Mouse (Mus musculus) neural tube, embryonic 14.5 days (tissue): ENCODE results near the gene Mad2l2. TPM values are rescaled to one million over a fixed set of nuclear protein-coding genes. Genes with fewer than 3 reads are reported as not detected.
A peak's percentile ranks its signal among the peaks of the same experiment; 100 is the strongest.

Experiments used
- ATAC-seq: fragments of 200-750 bp; cut with Nextera tagmentation; 2 replicates; pipeline ENCODE4 v1.8.0; 2017; ENCODE audit warnings: low read depth, mild to moderate bottlenecking, moderate TSS enrichment, moderate library complexity
- H3K27ac ChIP-seq: fragments of 300-500 bp; sonication (generic); 2 replicates; pipeline ENCODE4 v1.5.1; 2014; ENCODE audit warnings: low read depth, mild to moderate bottlenecking, control low read depth, low read length, moderate library complexity, mixed read lengths
- H3K27me3 ChIP-seq: fragments of 300-500 bp; sonication (generic); 2 replicates; pipeline ENCODE4 v1.6.1; 2014; ENCODE audit warnings: low read length; ENCODE audit not compliant: control insufficient read depth, insufficient read depth
- H3K36me3 ChIP-seq: fragments of 300-500 bp; sonication (generic); 2 replicates; pipeline ENCODE4 v1.6.1; 2014; ENCODE audit warnings: low read length, mixed read lengths; ENCODE audit not compliant: control insufficient read depth, insufficient read depth
- H3K4me1 ChIP-seq: fragments of 300-500 bp; sonication (generic); 2 replicates; pipeline ENCODE4 v1.6.1; 2014; ENCODE audit warnings: low read length; ENCODE audit not compliant: control insufficient read depth, insufficient read depth
- H3K4me2 ChIP-seq: fragments of 300-500 bp; sonication (generic); 2 replicates; pipeline ENCODE4 v1.6.1; 2014; ENCODE audit warnings: mild to moderate bottlenecking, low read depth, low read length, control low read depth
- H3K4me3 ChIP-seq: fragments of 300-500 bp; sonication (generic); 2 replicates; pipeline ENCODE4 v1.5.1; 2014; ENCODE audit warnings: low read depth, low read length, control low read depth, mixed read lengths
- H3K9ac ChIP-seq: fragments of 300-500 bp; sonication (generic); replicated peaks from 2 replicates; pipeline ENCODE4 v1.6.1; 2014; ENCODE audit warnings: low read depth, mild to moderate bottlenecking, control low read depth, low read length, mixed read lengths
- H3K9me3 ChIP-seq: fragments of 300-500 bp; sonication (generic); 2 replicates; pipeline ENCODE4 v1.6.1; 2016; ENCODE audit warnings: low read length; ENCODE audit not compliant: control insufficient read depth
- WGBS: fragments of 180-500 bp; shearing (Covaris S2); extraction: QIAGEN DNeasy Blood & Tissue Kit; methylation state at CpG from one replicate; pipeline ENCODE4 v1.1.7; 2014; 5-methylcytosine and 5-hydroxymethylcytosine counted together
- polyA plus RNA-seq: library from polyadenylated mRNA; unstranded; fragments of >200 nt; fragmentation: Nextera tagmentation; extraction: Ambion mirVana; gene quantifications from 2 replicates; pipeline ENCODE4 v1.2.1, GENCODE M21; 2014

The Mad2l2 gene
- polyA plus RNA-seq, 1 experiment from 2014 or later = 127 TPM

DNA sequence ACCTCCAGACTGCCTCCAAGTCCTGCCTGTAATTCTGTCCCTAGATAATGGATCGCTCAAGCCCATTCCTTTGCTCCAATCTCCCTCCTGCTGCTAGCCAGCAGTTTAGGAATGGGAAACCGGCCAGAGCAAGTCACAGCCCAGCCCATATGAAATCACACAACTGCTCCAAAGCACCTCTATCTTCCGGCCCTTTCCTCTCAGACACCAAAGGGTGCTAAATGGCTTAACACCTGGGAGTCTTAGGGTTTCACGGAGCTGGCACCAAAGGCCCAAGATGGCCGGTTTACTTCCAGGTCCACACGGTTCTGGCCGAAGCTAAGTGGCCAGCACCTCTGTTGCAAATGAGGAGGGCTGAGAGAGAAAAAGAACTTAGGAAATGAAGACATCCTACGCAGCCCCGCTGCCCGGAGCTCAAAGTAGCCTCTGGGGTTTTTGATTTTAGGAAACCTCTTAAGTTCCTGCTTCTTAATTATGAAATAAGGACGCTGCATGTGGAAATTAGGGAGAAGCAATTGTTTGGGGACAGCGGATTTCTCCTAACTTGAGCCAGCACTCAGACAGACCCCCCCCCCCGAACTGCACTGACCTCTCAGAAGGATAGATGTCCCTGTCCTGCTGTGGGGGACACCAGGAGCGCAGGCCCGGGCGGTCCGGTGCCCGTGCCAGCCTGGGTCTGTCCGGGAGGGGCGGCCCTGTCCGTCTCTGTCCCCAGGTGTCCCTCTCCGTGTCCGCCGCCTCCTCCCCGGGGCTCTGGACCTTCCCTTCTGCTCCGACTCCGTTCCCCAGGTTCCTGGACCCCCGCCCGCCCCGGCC lies 42.9 kb upstream of the Mad2l2 start:
- ATAC-seq = peak; percentile 61
- Histone ChIP-seq H3K27ac (no peak overlapping the region), H3K9me3 (no peaks in the 10 kb centered on the region), H3K27me3 (no peaks in the 10 kb centered on the region), H3K4me2 (peak overlapping the region; percentile 73), H3K36me3 (no peaks in the 10 kb centered on the region), H3K4me3 (peak overlapping the region; percentile 46), H3K9ac (peak overlapping the region; percentile 55), H3K4me1 (peaks cover 12% of the 10 kb centered on the region)
- WGBS = 3% methylated on average over 30 of the region's 30 CpGs

GRCm38 (mm10) chr4:148087907-148088527 lies 42.2 kb upstream of the Mad2l2 start, which contains the start of gene Agtrap:
Agtrap (minus strand) TSS chr4:148088031.
- Histone ChIP-seq H3K4me3 (peak within 1 kb of the TSS; percentile 46), H3K9ac (peak within 1 kb of the TSS; percentile 55), H3K4me2 (peak within 1 kb of the TSS; percentile 73), H3K4me1 (peaks cover 12% of the 10 kb centered on the region), H3K36me3 (no peaks in the 10 kb centered on the region), H3K9me3 (no peaks in the 10 kb centered on the region), H3K27me3 (no peaks in the 10 kb centered on the region), H3K27ac (peak within 1 kb of the TSS; percentile 40)
- ATAC-seq = peak; percentile 90
- WGBS = 5% methylated on average over 34 of the region's 34 CpGs

GRCm38 (mm10) chr4:148089166-148089565 lies 41.0 kb upstream of the Mad2l2 start:
- no peaks in the 10 kb centered on the region for H3K27me3 ChIP-seq
- ATAC-seq = no peak
- no peak overlapping the region for H3K27ac ChIP-seq
- peaks cover 12% of the 10 kb centered on the region for H3K4me1 ChIP-seq
- H3K9me3 ChIP-seq = no peaks in the 10 kb centered on the region
- no peak overlapping the region for H3K4me3 ChIP-seq
- no peak overlapping the region for H3K9ac ChIP-seq
- H3K4me2 ChIP-seq = no peak overlapping the region
- 45% methylated on average over 4 of the region's 4 CpGs for WGBS
- no peaks in the 10 kb centered on the region for H3K36me3 ChIP-seq

DNA sequence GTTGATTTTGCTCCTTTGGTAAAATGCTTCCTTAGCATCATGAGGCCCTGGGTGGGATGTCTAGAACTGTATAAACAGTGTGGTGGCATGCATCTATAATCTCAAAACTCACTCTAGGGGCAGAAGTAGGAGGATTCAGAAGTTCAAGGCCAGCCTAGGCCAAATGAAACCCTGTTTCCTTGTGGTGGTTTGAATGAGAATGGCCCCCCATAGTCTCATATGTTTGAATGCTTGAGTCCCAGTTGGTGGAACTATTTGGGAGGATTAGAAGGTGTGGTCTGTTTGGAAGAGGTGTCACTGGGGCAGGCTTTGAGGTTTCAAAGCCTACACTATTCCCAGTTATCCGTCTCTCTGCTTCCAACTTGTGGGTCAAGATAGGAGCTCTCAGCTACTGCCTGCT lies 39.0 kb upstream of the Mad2l2 start:
- Histone ChIP-seq H3K9me3 (no peaks in the 10 kb centered on the region), H3K27ac (no peak overlapping the region), H3K4me2 (no peak overlapping the region), H3K36me3 (no peaks in the 10 kb centered on the region), H3K4me1 (peaks cover 12% of the 10 kb centered on the region), H3K4me3 (no peak overlapping the region), H3K27me3 (no peaks in the 10 kb centered on the region), H3K9ac (no peak overlapping the region)
- ATAC-seq = no peak
- 86% methylated on average over 1 of the region's 1 CpGs for WGBS

GRCm38 (mm10) chr4:148092551-148093271 lies 37.5 kb upstream of the Mad2l2 start:
- Histone ChIP-seq H3K27ac (no peak overlapping the region), H3K36me3 (no peaks in the 10 kb centered on the region), H3K27me3 (no peaks in the 10 kb centered on the region), H3K4me1 (peaks cover 6% of the 10 kb centered on the region), H3K9me3 (no peaks in the 10 kb centered on the region), H3K4me3 (no peak overlapping the region), H3K9ac (no peak overlapping the region), H3K4me2 (no peak overlapping the region)
- WGBS = 94% methylated on average over 11 of the region's 11 CpGs
- no peak for ATAC-seq

DNA sequence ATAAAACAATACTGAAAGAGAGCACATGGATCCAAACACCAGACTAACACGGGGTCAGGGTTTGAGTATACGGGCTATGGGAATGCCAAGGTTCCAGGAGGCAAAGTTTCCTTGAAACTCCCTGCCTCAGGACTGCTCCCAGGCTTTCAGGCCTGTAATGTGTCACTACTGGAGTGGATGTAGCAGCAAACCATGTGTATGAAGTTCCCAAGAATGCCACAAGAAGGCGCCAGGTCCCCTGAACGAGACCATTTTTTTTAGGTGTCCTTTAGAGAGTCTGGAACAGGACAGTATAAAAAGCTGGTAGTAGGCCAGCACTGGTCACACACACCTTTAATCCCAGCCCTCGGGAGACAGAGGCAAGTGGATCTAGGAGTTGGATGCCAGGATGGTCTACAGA lies 36.0 kb upstream of the Mad2l2 start:
- WGBS = 77% methylated on average over 5 of the region's 5 CpGs
- no peaks in the 10 kb centered on the region for H3K36me3 ChIP-seq
- H3K9ac ChIP-seq = no peak overlapping the region
- H3K27me3 ChIP-seq = no peaks in the 10 kb centered on the region
- no peaks in the 10 kb centered on the region; the same call in 1 of the 2 replicates for H3K4me1 ChIP-seq
- H3K4me2 ChIP-seq = no peak overlapping the region
- no peaks in the 10 kb centered on the region for H3K9me3 ChIP-seq
- ATAC-seq = no peak
- no peak overlapping the region for H3K27ac ChIP-seq
- H3K4me3 ChIP-seq = no peak overlapping the region

GRCm38 (mm10) chr4:148095081-148095480 lies 35.1 kb upstream of the Mad2l2 start:
- H3K9me3 ChIP-seq = no peaks in the 10 kb centered on the region
- H3K36me3 ChIP-seq = no peaks in the 10 kb centered on the region
- no peaks in the 10 kb centered on the region; the same call in 1 of the 2 replicates for H3K4me1 ChIP-seq
- 80% methylated on average over 4 of the region's 4 CpGs for WGBS
- no peak overlapping the region for H3K27ac ChIP-seq
- no peak overlapping the region for H3K9ac ChIP-seq
- no peak overlapping the region for H3K4me2 ChIP-seq
- no peaks in the 10 kb centered on the region for H3K27me3 ChIP-seq
- H3K4me3 ChIP-seq = no peak overlapping the region
- no peak for ATAC-seq

GRCm38 (mm10) chr4:148097936-148098335 lies 32.2 kb upstream of the Mad2l2 start:
- Histone ChIP-seq H3K4me2 (no peak overlapping the region), H3K9me3 (no peaks in the 10 kb centered on the region), H3K4me3 (no peak overlapping the region), H3K4me1 (peaks cover 4% of the 10 kb centered on the region; the same call in 1 of the 2 replicates), H3K9ac (no peak overlapping the region), H3K27ac (peak overlapping the region; percentile 60; the same call in 1 of the 2 replicates), H3K36me3 (peaks cover 7% of the 10 kb centered on the region; the same call in 1 of the 2 replicates), H3K27me3 (no peaks in the 10 kb centered on the region)
- ATAC-seq = no peak
- WGBS = 77% methylated on average over 2 of the region's 2 CpGs
